Mouse (Mus musculus) liver, embryonic 12.5 days (tissue): ENCODE data around the gene Mettl24. TPM values are rescaled to one million over a fixed set of nuclear protein-coding genes. Genes with fewer than 3 reads are reported as not detected.
A peak's percentile ranks its signal among the peaks of the same experiment; 100 is the strongest.

Experiments used
- ATAC-seq: fragments of 200-750 bp; cut with Nextera tagmentation; 2 replicates; pipeline ENCODE4 v1.8.0; 2017; ENCODE audit warnings: moderate number of reproducible peaks, mild to moderate bottlenecking, moderate library complexity
- H3K27ac ChIP-seq: fragments of 300-500 bp; sonication (generic); 2 replicates; pipeline ENCODE4 v1.5.1; 2016; ENCODE audit warnings: mild to moderate bottlenecking
- H3K27me3 ChIP-seq: fragments of 300-500 bp; sonication (generic); replicated peaks from 2 replicates; pipeline ENCODE4 v1.6.1; 2016; ENCODE audit warnings: mild to moderate bottlenecking, moderate library complexity
- H3K36me3 ChIP-seq: fragments of 300-500 bp; sonication (generic); 2 replicates; pipeline ENCODE4 v1.6.1; 2016; ENCODE audit warnings: mild to moderate bottlenecking, moderate library complexity
- H3K4me1 ChIP-seq: fragments of 300-500 bp; sonication (generic); 2 replicates; pipeline ENCODE4 v1.6.1; 2016
- H3K4me2 ChIP-seq: fragments of 300-500 bp; sonication (generic); 2 replicates; pipeline ENCODE4 v1.6.1; 2016; ENCODE audit warnings: mild to moderate bottlenecking, moderate library complexity
- H3K4me3 ChIP-seq: fragments of 300-500 bp; sonication (generic); 2 replicates; pipeline ENCODE4 v1.5.1; 2016; ENCODE audit warnings: mild to moderate bottlenecking, moderate library complexity
- H3K9ac ChIP-seq: fragments of 300-500 bp; sonication (generic); 2 replicates; pipeline ENCODE4 v1.6.1; 2016; ENCODE audit warnings: mild to moderate bottlenecking, moderate library complexity
- H3K9me3 ChIP-seq: fragments of 300-500 bp; sonication (generic); replicated peaks from 2 replicates; pipeline ENCODE4 v1.6.1; 2016; ENCODE audit warnings: mild to moderate bottlenecking, moderate library complexity
- WGBS: fragments of 180-500 bp; shearing (Covaris S2); methylation state at CpG from one replicate; pipeline ENCODE4 v1.1.7; 2016; ENCODE audit not compliant: insufficient replicate concordance; 5-methylcytosine and 5-hydroxymethylcytosine counted together
- polyA plus RNA-seq: library from polyadenylated mRNA; unstranded; fragments of >200 nt; fragmentation: Nextera tagmentation; extraction: Ambion mirVana; gene quantifications from 2 replicates; pipeline ENCODE4 v1.2.1, GENCODE M21; 2016

Mettl24 gene
- polyA plus RNA-seq, 1 experiment from 2014 or later, result 0.87 TPM

GRCm38 (mm10) chr10:40665270-40665669 lies 17.8 kb upstream of the Mettl24 start:
- no peak for ATAC-seq
- H3K4me3 ChIP-seq, result no peak overlapping the region
- peaks cover 3% of the 10 kb centered on the region; the same call in 1 of the 2 replicates for H3K27me3 ChIP-seq
- no peak overlapping the region for H3K4me2 ChIP-seq
- H3K36me3 ChIP-seq, result no peaks in the 10 kb centered on the region
- no peaks in the 10 kb centered on the region for H3K4me1 ChIP-seq
- H3K9ac ChIP-seq, result no peak overlapping the region
- no peaks in the 10 kb centered on the region for H3K9me3 ChIP-seq
- H3K27ac ChIP-seq, result no peak overlapping the region
- WGBS, result 57% methylated on average over 3 of the region's 3 CpGs

GRCm38 (mm10) chr10:40666943-40667342 lies 16.1 kb upstream of the Mettl24 start:
- Histone ChIP-seq H3K27ac (no peak overlapping the region), H3K36me3 (no peaks in the 10 kb centered on the region), H3K4me3 (no peak overlapping the region), H3K4me1 (no peaks in the 10 kb centered on the region), H3K27me3 (peaks cover 6% of the 10 kb centered on the region; the same call in 1 of the 2 replicates), H3K9me3 (no peaks in the 10 kb centered on the region), H3K9ac (no peak overlapping the region), H3K4me2 (no peak overlapping the region)
- no peak for ATAC-seq
- 90% methylated on average over 1 of the region's 1 CpGs for WGBS

- Histone ChIP-seq H3K4me1 (no peaks in the 10 kb centered on the region), H3K9ac (no peak overlapping the region), H3K4me2 (no peak overlapping the region), H3K27ac (no peak overlapping the region), H3K36me3 (no peaks in the 10 kb centered on the region), H3K4me3 (no peak overlapping the region), H3K27me3 (peaks cover 16% of the 10 kb centered on the region), H3K9me3 (no peaks in the 10 kb centered on the region)
- no peak for ATAC-seq
Measured at GRCm38 (mm10) chr10:40668640-40669039, 14.4 kb upstream of the Mettl24 start.

- Histone ChIP-seq H3K27me3 (peaks cover 38% of the 10 kb centered on the region), H3K36me3 (no peaks in the 10 kb centered on the region), H3K9me3 (no peaks in the 10 kb centered on the region), H3K4me2 (no peak overlapping the region), H3K4me1 (no peaks in the 10 kb centered on the region), H3K4me3 (no peak overlapping the region), H3K9ac (no peak overlapping the region), H3K27ac (no peak overlapping the region)
- no peak for ATAC-seq
- 56% methylated on average over 8 of the region's 8 CpGs for WGBS
Measured at GRCm38 (mm10) chr10:40672587-40673296, 10.3 kb upstream of the Mettl24 start.

GRCm38 (mm10) chr10:40673297-40673665 lies 9.8 kb upstream of the Mettl24 start:
- no peak overlapping the region for H3K9ac ChIP-seq
- H3K4me1 ChIP-seq, result no peaks in the 10 kb centered on the region
- no peak overlapping the region for H3K4me3 ChIP-seq
- H3K27ac ChIP-seq, result no peak overlapping the region
- H3K36me3 ChIP-seq, result no peaks in the 10 kb centered on the region
- no peaks in the 10 kb centered on the region for H3K9me3 ChIP-seq
- ATAC-seq, result no peak
- peaks cover 38% of the 10 kb centered on the region for H3K27me3 ChIP-seq
- 52% methylated on average over 7 of the region's 7 CpGs for WGBS
- no peak overlapping the region for H3K4me2 ChIP-seq

- no peaks in the 10 kb centered on the region for H3K4me1 ChIP-seq
- H3K4me3 ChIP-seq, result no peak overlapping the region; the same call in 1 of the 2 replicates
- H3K9ac ChIP-seq, result no peak overlapping the region
- WGBS, result 11% methylated on average over 13 of the region's 13 CpGs
- ATAC-seq, result no peak
- H3K9me3 ChIP-seq, result no peaks in the 10 kb centered on the region
- H3K27me3 ChIP-seq, result peaks cover 38% of the 10 kb centered on the region
- no peak overlapping the region for H3K27ac ChIP-seq
- H3K4me2 ChIP-seq, result peak overlapping the region; percentile 29
- H3K36me3 ChIP-seq, result no peaks in the 10 kb centered on the region
Measured at GRCm38 (mm10) chr10:40674151-40674550, 8.9 kb upstream of the Mettl24 start.

GRCm38 (mm10) chr10:40675921-40676320 lies 7.2 kb upstream of the Mettl24 start:
- Histone ChIP-seq H3K4me3 (no peak overlapping the region), H3K9ac (no peak overlapping the region), H3K27ac (no peak overlapping the region), H3K9me3 (no peaks in the 10 kb centered on the region), H3K4me1 (no peaks in the 10 kb centered on the region), H3K4me2 (no peak overlapping the region), H3K27me3 (peaks cover 52% of the 10 kb centered on the region), H3K36me3 (no peaks in the 10 kb centered on the region)
- no peak for ATAC-seq
- 45% methylated on average over 7 of the region's 7 CpGs for WGBS

GRCm38 (mm10) chr10:40678477-40678876 lies 4.6 kb upstream of the Mettl24 start:
- no peak overlapping the region for H3K4me3 ChIP-seq
- H3K27me3 ChIP-seq, result peaks cover 64% of the 10 kb centered on the region
- WGBS, result 56% methylated on average over 3 of the region's 3 CpGs
- H3K4me1 ChIP-seq, result peaks cover 11% of the 10 kb centered on the region; the same call in 1 of the 2 replicates
- H3K9me3 ChIP-seq, result no peaks in the 10 kb centered on the region
- H3K9ac ChIP-seq, result no peak overlapping the region
- H3K36me3 ChIP-seq, result no peaks in the 10 kb centered on the region
- ATAC-seq, result no peak
- no peak overlapping the region for H3K27ac ChIP-seq
- no peak overlapping the region for H3K4me2 ChIP-seq

- Histone ChIP-seq H3K27ac (no peak overlapping the region), H3K9me3 (no peaks in the 10 kb centered on the region), H3K4me3 (no peak overlapping the region), H3K4me2 (peak overlapping the region; percentile 79), H3K9ac (no peak overlapping the region; the same call in 1 of the 2 replicates), H3K27me3 (peaks cover 54% of the 10 kb centered on the region), H3K36me3 (no peaks in the 10 kb centered on the region), H3K4me1 (peaks cover 16% of the 10 kb centered on the region)
- ATAC-seq, result no peak
- WGBS, result 43% methylated on average over 8 of the region's 8 CpGs
Measured at GRCm38 (mm10) chr10:40682470-40682869, 612 bp upstream of the Mettl24 start.

GRCm38 (mm10) chr10:40683868-40684253 lies 779 bp downstream of the Mettl24 start:
- 46% methylated on average over 9 of the region's 9 CpGs for WGBS
- H3K9ac ChIP-seq, result no peak overlapping the region
- H3K4me1 ChIP-seq, result peaks cover 16% of the 10 kb centered on the region
- H3K9me3 ChIP-seq, result no peaks in the 10 kb centered on the region
- ATAC-seq, result no peak
- no peaks in the 10 kb centered on the region for H3K36me3 ChIP-seq
- peak overlapping the region; percentile 56 for H3K4me3 ChIP-seq
- no peak overlapping the region for H3K27ac ChIP-seq
- H3K4me2 ChIP-seq, result peak overlapping the region; percentile 79
- peaks cover 68% of the 10 kb centered on the region for H3K27me3 ChIP-seq

GRCm38 (mm10) chr10:40684326-40684725 lies 1.2 kb downstream of the Mettl24 start:
- no peak overlapping the region for H3K4me2 ChIP-seq
- no peak overlapping the region for H3K9ac ChIP-seq
- peaks cover 16% of the 10 kb centered on the region for H3K4me1 ChIP-seq
- H3K27me3 ChIP-seq, result peaks cover 67% of the 10 kb centered on the region
- H3K27ac ChIP-seq, result no peak overlapping the region
- H3K9me3 ChIP-seq, result no peaks in the 10 kb centered on the region
- no peak overlapping the region for H3K4me3 ChIP-seq
- ATAC-seq, result no peak
- no peaks in the 10 kb centered on the region for H3K36me3 ChIP-seq
- WGBS, result 69% methylated on average over 7 of the region's 7 CpGs

GRCm38 (mm10) chr10:40685641-40686040 lies 2.6 kb downstream of the Mettl24 start:
- no peak for ATAC-seq
- 56% methylated on average over 8 of the region's 8 CpGs for WGBS
- Histone ChIP-seq H3K9me3 (no peaks in the 10 kb centered on the region), H3K4me1 (peaks cover 16% of the 10 kb centered on the region), H3K27ac (no peak overlapping the region), H3K4me3 (no peak overlapping the region), H3K9ac (no peak overlapping the region), H3K27me3 (peaks cover 60% of the 10 kb centered on the region), H3K4me2 (no peak overlapping the region), H3K36me3 (no peaks in the 10 kb centered on the region)

GRCm38 (mm10) chr10:40686976-40687375 lies 3.9 kb downstream of the Mettl24 start:
- H3K9me3 ChIP-seq, result no peaks in the 10 kb centered on the region
- ATAC-seq, result no peak
- H3K4me3 ChIP-seq, result no peak overlapping the region
- no peaks in the 10 kb centered on the region for H3K36me3 ChIP-seq
- no peak overlapping the region for H3K4me2 ChIP-seq
- 77% methylated on average over 4 of the region's 4 CpGs for WGBS
- H3K9ac ChIP-seq, result no peak overlapping the region
- peaks cover 16% of the 10 kb centered on the region for H3K4me1 ChIP-seq
- no peak overlapping the region for H3K27ac ChIP-seq
- H3K27me3 ChIP-seq, result peaks cover 51% of the 10 kb centered on the region
